Mouse (Mus musculus) lung, postnatal 10 days (tissue): Measurements from ENCODE around the gene Fyb2.
A peak's percentile ranks its signal among the peaks of the same experiment; 100 is the strongest.
"Not testable (repeated sequence)": the region's sequence is repeated elsewhere in the genome, so short reads cannot be mapped to it uniquely, and the experiment has no call there.

ENCODE experiments used
- DNase-seq: peaks from one replicate; pipeline ENCODE4 v3.0.0; 2021

Gene Fyb2

GRCm38 (mm10) chr4:104941895-104942294, 28.6 kb downstream of the Fyb2 start:
- no peak for DNase-seq

- no peak for DNase-seq
These were observed 31.2 kb downstream of the Fyb2 start for GRCm38 (mm10) chr4:104944482-104944881.

GRCm38 (mm10) chr4:104948886-104949285, 35.6 kb downstream of the Fyb2 start:
- peak; percentile 65 for DNase-seq

GRCm38 (mm10) chr4:104949304-104949703, 36.0 kb downstream of the Fyb2 start:
- no peak for DNase-seq

GRCm38 (mm10) chr4:104951280-104951878, 38.1 kb downstream of the Fyb2 start:
- no peak for DNase-seq

- DNase-seq: no peak
These were observed 43.4 kb downstream of the Fyb2 start for GRCm38 (mm10) chr4:104956691-104957090.

GRCm38 (mm10) chr4:104961431-104961830, 48.2 kb downstream of the Fyb2 start:
- no peak for DNase-seq

- no peak for DNase-seq
These were observed 59.4 kb downstream of the Fyb2 start for GRCm38 (mm10) chr4:104972606-104973005.

- no peak for DNase-seq
These were observed 62.0 kb downstream of the Fyb2 start for GRCm38 (mm10) chr4:104975162-104975830.

- no peak for DNase-seq
These were observed 72.8 kb downstream of the Fyb2 start for GRCm38 (mm10) chr4:104985960-104986632.

- DNase-seq: no peak
These were observed 74.4 kb downstream of the Fyb2 start for GRCm38 (mm10) chr4:104987631-104988030.

GRCm38 (mm10) chr4:104988102-104988501, 74.8 kb downstream of the Fyb2 start:
- DNase-seq: no peak

- DNase-seq: no peak
These were observed 75.5 kb downstream of the Fyb2 start for GRCm38 (mm10) chr4:104988709-104989108.

GRCm38 (mm10) chr4:104990016-104990415, 76.8 kb downstream of the Fyb2 start:
- DNase-seq: peak; percentile 14

- no peak for DNase-seq
These were observed 77.4 kb downstream of the Fyb2 start for GRCm38 (mm10) chr4:104990686-104991085.

- no peak for DNase-seq
These were observed 79.0 kb downstream of the Fyb2 start for GRCm38 (mm10) chr4:104992271-104992670.

- DNase-seq: no peak
These were observed 80.1 kb downstream of the Fyb2 start for GRCm38 (mm10) chr4:104993140-104993874.

- DNase-seq: no peak
These were observed 86.4 kb downstream of the Fyb2 start for GRCm38 (mm10) chr4:104999702-105000101.

- no peak for DNase-seq
These were observed 88.5 kb downstream of the Fyb2 start for GRCm38 (mm10) chr4:105001736-105002135.

- DNase-seq: no peak
These were observed 90.9 kb downstream of the Fyb2 start for GRCm38 (mm10) chr4:105004135-105004534.

GRCm38 (mm10) chr4:105004649-105005048, 91.4 kb downstream of the Fyb2 start:
- DNase-seq: not testable (repeated sequence)

- no peak for DNase-seq
These were observed 94.2 kb downstream of the Fyb2 start for GRCm38 (mm10) chr4:105007360-105008018.

- DNase-seq: no peak
These were observed 100.5 kb downstream of the Fyb2 start for GRCm38 (mm10) chr4:105013718-105014117.
